8 mouse cellular contexts compared by ENCODE assay signal in genomic region chr17:6827159-6827733, GRCm38 (mm10). TPM values are rescaled to one million over a fixed set of nuclear protein-coding genes. Genes with fewer than 3 reads are reported as not detected.
DNase-seq lines count a peak whose midpoint lies in the region; ATAC-seq lines count a peak whose summit lies in the region.

No protein-coding gene starts in this region.

- peak overlapping the region; percentile 74 for H3K4me2 ChIP-seq in forebrain, embryonic 13.5 days
- peak overlapping the region; percentile 74 for H3K4me2 ChIP-seq in limb, embryonic 12.5 days
- peak overlapping the region; percentile 74 for H3K4me2 ChIP-seq in midbrain, embryonic 16.5 days (ENCODE audit: low read length)

- H3K9ac ChIP-seq in forebrain, embryonic 13.5 days: peak overlapping the region; percentile 80
- H3K9ac ChIP-seq in limb, embryonic 12.5 days (replicated peaks): peak overlapping the region; percentile 67
- H3K9ac ChIP-seq in midbrain, embryonic 16.5 days (ENCODE audit: low read depth, low read length): peak overlapping the region; percentile 60

- peaks cover 11% of the 10 kb centered on the region for H3K4me1 ChIP-seq in forebrain, embryonic 13.5 days
- H3K4me1 ChIP-seq in limb, embryonic 12.5 days (replicated peaks): peaks cover 9% of the 10 kb centered on the region
- H3K4me1 ChIP-seq in midbrain, embryonic 16.5 days (ENCODE audit: control insufficient read depth, insufficient read depth, low read length): peaks cover 6% of the 10 kb centered on the region; the same call in 1 of the 2 replicates

- peak overlapping the region; percentile 58 for H3K4me3 ChIP-seq in forebrain, embryonic 13.5 days
- H3K4me3 ChIP-seq in limb, embryonic 12.5 days (replicated peaks): peak overlapping the region; percentile 62
- H3K4me3 ChIP-seq in midbrain, embryonic 16.5 days (ENCODE audit: low read depth, low read length): peak overlapping the region; percentile 60

- WGBS in forebrain, embryonic 13.5 days: 38% methylated on average over 10 of the region's 10 CpGs
- 46% methylated on average over 10 of the region's 10 CpGs for WGBS in limb, embryonic 12.5 days
- 33% methylated on average over 10 of the region's 10 CpGs for WGBS in midbrain, embryonic 16.5 days

- ATAC-seq in activated CD4-positive, CD25-positive, alpha-beta regulatory T cell, adult 4 months: peak; percentile 4
- peak; percentile 25 for ATAC-seq in forebrain, embryonic 13.5 days
- no peak for ATAC-seq in limb, embryonic 12.5 days (ENCODE audit: insufficient number of reproducible peaks, insufficient read depth, low FRiP score, low TSS enrichment, low read depth)
- peak; percentile 61 for ATAC-seq in midbrain, embryonic 16.5 days

- H3K9me3 ChIP-seq in forebrain, embryonic 13.5 days (replicated peaks): no peaks in the 10 kb centered on the region
- no peaks in the 10 kb centered on the region for H3K9me3 ChIP-seq in limb, embryonic 12.5 days
- H3K9me3 ChIP-seq in midbrain, embryonic 16.5 days (replicated peaks; ENCODE audit: control insufficient read depth, low read length, poor library complexity, severe bottlenecking): no peaks in the 10 kb centered on the region

- intact Hi-C loops in gastrocnemius, postnatal 36 days (cut with DNase I): no loop called here

- peaks cover 3% of the 10 kb centered on the region; the same call in 1 of the 2 replicates for H3K27me3 ChIP-seq in forebrain, embryonic 13.5 days
- H3K27me3 ChIP-seq in limb, embryonic 12.5 days: no peaks in the 10 kb centered on the region
- no peaks in the 10 kb centered on the region for H3K27me3 ChIP-seq in midbrain, embryonic 16.5 days (ENCODE audit: control insufficient read depth, insufficient read depth, low read depth, low read length)

- peak overlapping the region; percentile 95 for H3K27ac ChIP-seq in forebrain, embryonic 13.5 days
- H3K27ac ChIP-seq in limb, embryonic 12.5 days: peak overlapping the region; percentile 98
- H3K27ac ChIP-seq in midbrain, embryonic 16.5 days (ENCODE audit: low read length): peak overlapping the region; percentile 99

- no peaks in the 10 kb centered on the region for H3K36me3 ChIP-seq in forebrain, embryonic 13.5 days (ENCODE audit: poor library complexity, severe bottlenecking)
- H3K36me3 ChIP-seq in limb, embryonic 12.5 days: no peaks in the 10 kb centered on the region
- no peaks in the 10 kb centered on the region for H3K36me3 ChIP-seq in midbrain, embryonic 16.5 days (ENCODE audit: control insufficient read depth, insufficient read depth, low read length)

- DNase-seq in left cerebral cortex, adult 11 months (ENCODE audit: low spot score): peak; percentile 30
- no peak for DNase-seq in left cerebral cortex, adult 18-20 months (ENCODE audit: low spot score in 2 of 2)
- no peak for DNase-seq in urinary bladder, postnatal 10 days (ENCODE audit: low spot score)
- no peak for DNase-seq in gastrocnemius, postnatal 36 days

RNA-seq across cellular contexts. Expression of gene Ezr, which starts 44.7 kb away (rescaled TPM):
- total RNA-seq in left cerebral cortex, adult 18-20 months (2021): 10 to 100 TPM; 42.4 to 46.8 TPM
- 100 to 1,000 TPM; 112 to 143 TPM for polyA plus RNA-seq in activated CD4-positive, CD25-positive, alpha-beta regulatory T cell, adult 4 months (2017; shearing (Covaris generic))
- polyA plus RNA-seq in forebrain, embryonic 13.5 days (2015; fragmentation: Nextera tagmentation; extraction: Ambion mirVana): 113 and 117 TPM in 2 replicates
- polyA plus RNA-seq in limb, embryonic 12.5 days (2016; fragmentation: Nextera tagmentation; extraction: Ambion mirVana): 40.1 and 46.9 TPM in 2 replicates
- 31.9 and 36.8 TPM in 2 replicates for polyA plus RNA-seq in midbrain, embryonic 16.5 days (2015; fragmentation: Nextera tagmentation; extraction: Ambion mirVana)
- 1 to 10 TPM; 2.1 to 2.5 TPM for total RNA-seq in gastrocnemius, postnatal 36 days (2021)
